Mouse (Mus musculus): ENCODE data around the gene Dhx8. TPM values are rescaled to one million over a fixed set of nuclear protein-coding genes. Genes with fewer than 3 reads are reported as not detected.

Gene Dhx8
- total and polyA plus RNA-seq, 2 experiments from 2014 or later, result 12.4 to 13.1 TPM

DNA sequence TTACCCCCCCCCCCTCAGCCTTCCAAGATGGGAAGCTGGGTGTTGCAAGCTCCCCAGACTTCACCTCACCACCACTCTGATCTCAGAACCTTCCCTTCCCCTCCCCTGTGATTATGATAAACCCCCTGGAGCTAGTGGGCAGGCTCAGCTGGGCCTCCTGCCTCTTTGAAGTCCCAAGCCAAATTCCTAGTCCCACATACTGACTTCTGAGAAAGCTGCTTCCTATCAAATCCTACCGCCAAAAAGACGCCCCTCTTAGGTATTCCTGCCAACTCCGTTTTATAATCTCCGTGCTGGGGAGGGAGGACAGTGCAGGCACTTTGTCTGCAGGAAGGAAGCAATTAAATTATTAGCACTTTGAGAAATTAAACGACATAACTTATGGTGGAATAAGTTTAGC, 68.7 kb downstream of the Dhx8 start:
- DNase-seq (ENCODE audit: low spot score), result no peak
- Histone ChIP-seq H3K4me3 (ENCODE audit: low read depth, low read length) (no peak overlapping the region), H3K4me2 (ENCODE audit: low read depth, low read length) (no peak overlapping the region), H3K9me3 (replicated peaks; ENCODE audit: control insufficient read depth, low read length) (no peaks in the 10 kb centered on the region), H3K36me3 (replicated peaks; ENCODE audit: control insufficient read depth, insufficient read depth, low read length) (no peaks in the 10 kb centered on the region), H3K27ac (ENCODE audit: low read depth) (no peak overlapping the region), H3K4me1 (ENCODE audit: control insufficient read depth, insufficient read depth) (peaks cover 5% of the 10 kb centered on the region; the same call in 1 of the 2 replicates), H3K9ac (replicated peaks; ENCODE audit: low read depth, low read length) (no peak overlapping the region), H3K27me3 (ENCODE audit: control insufficient read depth, insufficient read depth, low read length) (no peaks in the 10 kb centered on the region)
- TF ChIP-seq EP300 (IDR thresholded peaks at IDR 0.05; ENCODE audit: low read depth) (no peak), CTCF (IDR thresholded peaks at IDR 0.05; ENCODE audit: low read depth) (no peak)
- WGBS, result 11% methylated on average over 5 of the region's 5 CpGs
- no peak for ATAC-seq (ENCODE audit: insufficient read depth, low read depth)

GRCm38 (mm10) chr11:101805113-101805704, 72.5 kb downstream of the Dhx8 start:
- Histone ChIP-seq H3K9me3 (replicated peaks; ENCODE audit: control insufficient read depth, low read length) (no peaks in the 10 kb centered on the region), H3K27me3 (ENCODE audit: control insufficient read depth, insufficient read depth, low read length) (peaks cover under 1% of the 10 kb centered on the region; the same call in 1 of the 2 replicates), H3K36me3 (replicated peaks; ENCODE audit: control insufficient read depth, insufficient read depth, low read length) (no peaks in the 10 kb centered on the region), H3K4me3 (ENCODE audit: low read depth, low read length) (no peak overlapping the region), H3K27ac (ENCODE audit: low read depth) (no peak overlapping the region), H3K4me2 (ENCODE audit: low read depth, low read length) (no peak overlapping the region), H3K4me1 (ENCODE audit: control insufficient read depth, insufficient read depth) (peaks cover 5% of the 10 kb centered on the region; the same call in 1 of the 2 replicates), H3K9ac (replicated peaks; ENCODE audit: low read depth, low read length) (no peak overlapping the region)
- 75% methylated on average over 8 of the region's 8 CpGs for WGBS
- DNase-seq (ENCODE audit: low spot score) (no peak), ATAC-seq (ENCODE audit: insufficient read depth, low read depth) (no peak)
- TF ChIP-seq EP300 (IDR thresholded peaks at IDR 0.05; ENCODE audit: low read depth) (no peak), CTCF (IDR thresholded peaks at IDR 0.05; ENCODE audit: low read depth) (no peak)

DNA sequence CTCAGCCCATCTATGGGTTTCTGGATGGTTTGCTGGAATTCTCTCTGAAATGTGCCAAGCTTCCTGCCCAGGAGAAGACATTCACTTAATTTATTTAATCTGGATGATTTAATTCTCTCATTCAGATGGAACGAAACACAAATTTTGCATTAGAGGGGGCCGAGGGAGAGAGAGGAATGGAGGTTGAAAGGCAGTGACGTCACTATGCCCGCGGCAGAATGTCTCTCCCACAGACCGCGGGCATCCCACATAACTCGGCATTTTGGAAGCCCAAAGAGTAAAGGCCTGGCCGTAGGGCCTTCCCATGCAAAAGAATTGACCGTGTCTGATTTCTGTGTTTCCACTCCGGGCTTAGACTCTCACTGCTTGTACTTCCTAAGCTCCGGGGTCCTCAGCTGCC, 74.0 kb downstream of the Dhx8 start:
- Histone ChIP-seq H3K27me3 (ENCODE audit: control insufficient read depth, insufficient read depth, low read length) (peaks cover 4% of the 10 kb centered on the region; the same call in 1 of the 2 replicates), H3K36me3 (replicated peaks; ENCODE audit: control insufficient read depth, insufficient read depth, low read length) (no peaks in the 10 kb centered on the region), H3K4me1 (ENCODE audit: control insufficient read depth, insufficient read depth) (no peaks in the 10 kb centered on the region), H3K9ac (replicated peaks; ENCODE audit: low read depth, low read length) (no peak overlapping the region), H3K9me3 (replicated peaks; ENCODE audit: control insufficient read depth, low read length) (no peaks in the 10 kb centered on the region), H3K27ac (ENCODE audit: low read depth) (no peak overlapping the region), H3K4me3 (ENCODE audit: low read depth, low read length) (no peak overlapping the region), H3K4me2 (ENCODE audit: low read depth, low read length) (no peak overlapping the region)
- ATAC-seq (ENCODE audit: insufficient read depth, low read depth) (no peak), DNase-seq (ENCODE audit: low spot score) (no peak)
- 53% methylated on average over 12 of the region's 12 CpGs for WGBS
- TF ChIP-seq CTCF (IDR thresholded peaks at IDR 0.05; ENCODE audit: low read depth) (no peak), EP300 (IDR thresholded peaks at IDR 0.05; ENCODE audit: low read depth) (no peak)

- DNase-seq (ENCODE audit: low spot score) (no peak), ATAC-seq (ENCODE audit: insufficient read depth, low read depth) (no peak)
- H3K27me3 ChIP-seq (ENCODE audit: control insufficient read depth, insufficient read depth, low read length), result peaks cover 4% of the 10 kb centered on the region; the same call in 1 of the 2 replicates
- TF ChIP-seq EP300 (IDR thresholded peaks at IDR 0.05; ENCODE audit: low read depth), result no peak
- TF ChIP-seq CTCF (IDR thresholded peaks at IDR 0.05; ENCODE audit: low read depth), result no peak
- H3K9ac ChIP-seq (replicated peaks; ENCODE audit: low read depth, low read length), result no peak overlapping the region
- WGBS, result 81% methylated on average over 10 of the region's 10 CpGs
- H3K4me1 ChIP-seq (ENCODE audit: control insufficient read depth, insufficient read depth), result no peaks in the 10 kb centered on the region
- H3K4me2 ChIP-seq (ENCODE audit: low read depth, low read length), result no peak overlapping the region
- H3K4me3 ChIP-seq (ENCODE audit: low read depth, low read length), result no peak overlapping the region
- H3K9me3 ChIP-seq (replicated peaks; ENCODE audit: control insufficient read depth, low read length), result no peaks in the 10 kb centered on the region
- H3K36me3 ChIP-seq (replicated peaks; ENCODE audit: control insufficient read depth, insufficient read depth, low read length), result no peaks in the 10 kb centered on the region
- H3K27ac ChIP-seq (ENCODE audit: low read depth), result no peak overlapping the region
Observed at GRCm38 (mm10) chr11:101807266-101807665, 74.5 kb downstream of the Dhx8 start.

DNA sequence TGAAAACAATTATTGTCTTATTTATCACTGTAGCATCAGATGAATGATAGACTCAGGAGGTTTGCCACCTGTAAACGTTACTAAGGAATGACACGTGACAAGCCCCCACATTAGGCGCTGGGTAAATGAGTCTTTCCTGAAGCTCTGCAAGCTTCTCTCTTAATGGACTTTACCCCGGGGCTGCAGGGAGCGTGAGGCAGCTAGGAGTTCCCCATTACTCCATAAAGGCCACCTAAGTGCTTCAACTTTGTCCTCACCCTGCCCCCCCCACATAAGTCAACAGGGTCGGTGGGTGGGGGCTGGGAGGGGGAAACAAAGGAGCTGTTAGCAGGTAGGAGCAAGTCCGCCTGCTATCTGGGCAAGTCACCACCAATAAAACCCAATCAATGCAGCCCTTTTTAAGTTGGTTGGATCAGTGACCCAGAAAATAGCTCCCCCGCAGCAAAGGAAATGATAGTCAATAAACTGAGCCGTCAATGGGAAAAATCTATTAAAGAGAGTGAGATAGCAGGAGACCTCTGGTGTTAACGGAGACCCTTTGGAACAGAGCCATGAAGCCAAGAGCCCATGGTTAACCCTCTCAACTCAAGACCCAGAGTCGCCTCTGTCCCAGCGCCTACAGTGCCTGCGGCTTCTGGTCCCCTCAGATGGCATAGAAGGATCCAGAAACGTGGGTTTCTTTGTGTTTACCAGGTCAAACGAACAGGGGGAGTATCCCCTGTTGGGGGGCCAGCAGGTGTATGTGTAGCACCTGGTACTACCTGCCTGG, 76.5 kb downstream of the Dhx8 start:
- Histone ChIP-seq H3K27me3 (ENCODE audit: control insufficient read depth, insufficient read depth, low read length) (peaks cover 4% of the 10 kb centered on the region; the same call in 1 of the 2 replicates), H3K27ac (ENCODE audit: low read depth) (no peak overlapping the region), H3K4me3 (ENCODE audit: low read depth, low read length) (no peak overlapping the region), H3K4me2 (ENCODE audit: low read depth, low read length) (no peak overlapping the region), H3K9ac (replicated peaks; ENCODE audit: low read depth, low read length) (no peak overlapping the region), H3K4me1 (ENCODE audit: control insufficient read depth, insufficient read depth) (no peaks in the 10 kb centered on the region), H3K36me3 (replicated peaks; ENCODE audit: control insufficient read depth, insufficient read depth, low read length) (no peaks in the 10 kb centered on the region), H3K9me3 (replicated peaks; ENCODE audit: control insufficient read depth, low read length) (no peaks in the 10 kb centered on the region)
- no peak for ATAC-seq (ENCODE audit: insufficient read depth, low read depth)
- no peak for DNase-seq (ENCODE audit: low spot score)
- 40% methylated on average over 15 of the region's 15 CpGs for WGBS
- no peak for TF ChIP-seq CTCF (IDR thresholded peaks at IDR 0.05; ENCODE audit: low read depth)
- TF ChIP-seq EP300 (IDR thresholded peaks at IDR 0.05; ENCODE audit: low read depth), result no peak
